Mouse (Mus musculus): ENCODE measurements around the gene Mastl.

DNA sequence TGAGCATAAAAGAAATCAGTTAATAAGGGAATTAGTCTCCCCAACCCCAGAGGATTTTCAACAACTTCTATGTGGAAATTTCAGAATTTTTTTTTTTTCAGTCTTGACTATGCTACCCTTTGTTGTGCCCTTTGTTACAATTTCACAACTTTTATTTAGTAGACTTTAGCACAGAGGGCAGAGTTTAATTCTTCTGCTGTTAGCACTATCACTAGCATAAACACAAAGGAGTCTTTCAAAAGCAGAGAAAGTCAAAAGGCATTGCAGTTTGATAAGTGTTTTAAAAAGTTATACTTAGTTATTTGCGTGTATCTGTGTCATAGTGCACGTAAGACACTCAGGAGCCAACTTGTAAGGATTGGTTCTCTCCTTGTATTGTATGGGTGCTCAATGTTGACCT, 77.2 kb downstream of the Mastl start:
- TF ChIP-seq CTCF (IDR thresholded peaks at IDR 0.05; ENCODE audit: low read depth) (no peak), EP300 (IDR thresholded peaks at IDR 0.05; ENCODE audit: low read depth) (no peak)

All from liver, embryonic 14.5 days (tissue).